Mouse (Mus musculus) lung, postnatal 0 days (tissue): Measurements from ENCODE around the gene Ugt1a8.
"Not testable (repeated sequence)": the region's sequence is repeated elsewhere in the genome, so short reads cannot be mapped to it uniquely, and the experiment has no call there.

Experiments used
- CTCF ChIP-seq: IDR thresholded peaks from 2 replicates; pipeline ENCODE4 v1.5.1; 2016; ENCODE audit warnings: antibody characterized with exemption, mild to moderate bottlenecking
- EP300 ChIP-seq: IDR thresholded peaks from 2 replicates; pipeline ENCODE4 v1.6.1; 2016; ENCODE audit warnings: antibody characterized with exemption, mild to moderate bottlenecking, control low read depth

- not testable (repeated sequence) for TF ChIP-seq CTCF, EP300
Observed at GRCm38 (mm10) chr1:88043044-88043443, 44.6 kb upstream of the Ugt1a8 start.
